Mouse (Mus musculus) layer of hippocampus, adult 18-20 months (tissue): ENCODE data around the gene Acot8. TPM values are rescaled to one million over a fixed set of nuclear protein-coding genes. Genes with fewer than 3 reads are reported as not detected.
A peak's percentile ranks its signal among the peaks of the same experiment; 100 is the strongest.

Source experiments
- DNase-seq, 2 experiments: peaks; one replicate each; pipeline ENCODE4 v3.0.0; 2022; ENCODE audit warnings: low spot score in 2 of 2
- total RNA-seq, 2 experiments: library from RNA; stranded (reverse); gene quantifications; 2 replicates each; pipeline ENCODE4 v1.2.3; 2021

Acot8 gene
- total RNA-seq, 2 experiments from 2014 or later: 25.6 to 27.0 TPM

- DNase-seq: no peak
These were observed 19.7 kb downstream of the Acot8 start for GRCm38 (mm10) chr2:164784869-164785420.

GRCm38 (mm10) chr2:164783926-164784581, 20.6 kb downstream of the Acot8 start:
- no peak for DNase-seq

DNA sequence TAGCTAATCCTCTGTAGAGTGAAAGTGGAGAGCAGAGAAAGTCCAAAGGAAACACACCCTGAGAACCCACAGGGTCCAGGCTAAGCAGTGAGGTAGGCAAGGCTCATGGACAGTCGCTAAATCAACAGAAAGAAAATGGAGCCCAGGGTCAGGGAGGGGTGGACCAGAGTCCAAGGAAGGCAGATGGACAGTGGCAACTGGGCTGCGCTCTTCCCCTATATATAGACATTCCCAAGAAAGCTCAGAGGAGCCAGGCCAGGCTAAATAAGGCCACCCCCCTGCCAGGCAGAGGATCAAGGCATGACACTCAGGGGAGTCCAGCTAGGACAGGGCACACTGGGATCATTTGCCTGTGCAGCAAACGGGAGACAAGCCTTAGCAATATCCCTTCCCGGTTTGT, 22.8 kb downstream of the Acot8 start:
- DNase-seq: no peak

DNA sequence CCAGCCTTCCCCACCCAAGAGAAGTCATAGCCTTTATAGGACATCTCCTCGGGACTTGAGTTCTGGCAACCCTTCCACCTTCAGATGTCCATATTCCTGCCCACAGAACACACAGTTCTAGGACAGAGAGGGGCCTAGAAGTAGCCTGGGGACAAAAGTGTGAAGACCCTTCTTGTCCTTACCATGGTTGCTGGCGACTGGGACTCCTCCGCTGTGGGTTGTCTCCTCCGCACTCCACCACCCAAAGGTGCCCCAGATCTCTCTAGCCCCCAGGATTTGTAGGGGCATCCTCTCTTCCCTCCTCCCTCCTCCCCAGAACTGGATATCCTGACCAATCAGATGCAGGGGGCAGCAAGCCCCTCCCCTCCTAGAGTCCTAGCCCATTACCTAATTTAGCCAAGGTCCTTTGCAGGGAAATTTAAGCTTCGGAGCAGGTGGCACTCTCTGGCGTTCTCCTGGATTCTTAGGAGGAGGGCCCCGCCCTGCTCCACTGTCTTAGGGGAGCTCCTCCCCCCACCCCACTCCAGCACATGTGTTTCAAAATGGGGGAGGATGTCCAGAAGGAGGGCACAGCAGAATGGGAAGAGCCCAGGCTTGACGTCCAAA, 25.1 kb downstream of the Acot8 start, which contains the start of gene Tnnc2:
Gene Tnnc2, minus strand, starts transcription at position 487 of the 606 bp plus-strand sequence.
- no peak for DNase-seq

- DNase-seq: no peak
These were observed 25.9 kb downstream of the Acot8 start for GRCm38 (mm10) chr2:164778809-164779208.

DNA sequence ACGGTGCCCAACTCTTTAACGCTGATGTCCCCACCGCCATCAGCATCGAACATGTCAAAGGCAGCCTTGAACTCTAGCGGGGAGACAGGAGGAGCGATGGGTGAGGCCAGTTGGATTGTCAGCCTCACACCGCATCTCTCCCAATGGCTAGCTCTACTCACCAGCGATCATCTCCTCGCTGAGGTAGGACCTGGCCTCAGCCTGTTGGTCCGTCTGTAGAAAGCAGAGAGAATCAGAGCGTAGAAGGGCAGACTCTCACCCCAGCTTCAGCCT, 26.7 kb downstream of the Acot8 start:
- no peak for DNase-seq

- no peak for DNase-seq
These were observed 27.3 kb downstream of the Acot8 start for GRCm38 (mm10) chr2:164777246-164778014.

- no peak for DNase-seq
These were observed 27.9 kb downstream of the Acot8 start for GRCm38 (mm10) chr2:164776801-164777200.

DNA sequence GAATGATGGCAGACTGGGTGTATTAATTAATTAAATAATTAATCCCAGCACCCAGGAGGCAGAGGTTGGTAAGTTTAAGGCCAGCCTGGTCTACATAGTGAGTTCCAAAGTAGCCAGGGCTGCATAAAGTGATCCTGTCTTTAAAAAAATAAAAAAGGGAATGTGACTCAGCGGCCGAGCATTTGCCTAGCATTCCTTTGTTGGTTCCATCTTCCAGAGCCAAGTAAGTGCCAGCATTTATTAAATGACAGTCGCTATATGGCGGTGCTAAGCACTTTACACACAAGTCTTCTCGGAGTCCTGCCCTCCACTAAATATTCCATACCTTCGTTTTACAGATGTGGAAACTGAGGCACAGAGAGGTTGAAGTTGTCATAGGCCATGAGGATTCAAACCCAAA, 28.6 kb downstream of the Acot8 start:
- DNase-seq: no peak

- no peak for DNase-seq
These were observed 30.7 kb downstream of the Acot8 start for GRCm38 (mm10) chr2:164773989-164774364.

- no peak for DNase-seq
These were observed 31.3 kb downstream of the Acot8 start for GRCm38 (mm10) chr2:164773229-164773988.

DNA sequence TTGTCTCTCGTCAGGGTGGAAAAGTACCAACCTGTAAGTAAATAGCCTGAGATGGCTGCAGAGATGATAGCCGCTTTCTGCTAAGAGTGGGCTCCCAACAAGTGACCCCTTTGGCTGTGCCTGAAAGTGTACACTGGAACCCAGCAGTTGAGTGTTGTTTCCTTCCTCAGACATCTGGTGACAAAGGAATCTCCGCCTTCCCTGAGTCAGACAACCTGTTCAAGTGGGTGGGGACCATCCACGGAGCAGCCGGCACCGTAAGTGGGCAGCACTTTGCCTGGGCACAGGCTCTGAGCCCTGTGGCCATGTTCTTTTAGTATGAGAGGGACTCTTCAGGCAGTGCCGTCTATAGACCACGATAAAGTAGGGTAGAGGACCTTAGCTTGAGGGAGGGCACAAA, 33.6 kb downstream of the Acot8 start:
- no peak for DNase-seq

GRCm38 (mm10) chr2:164770279-164770678, 34.4 kb downstream of the Acot8 start:
- DNase-seq: no peak

DNA sequence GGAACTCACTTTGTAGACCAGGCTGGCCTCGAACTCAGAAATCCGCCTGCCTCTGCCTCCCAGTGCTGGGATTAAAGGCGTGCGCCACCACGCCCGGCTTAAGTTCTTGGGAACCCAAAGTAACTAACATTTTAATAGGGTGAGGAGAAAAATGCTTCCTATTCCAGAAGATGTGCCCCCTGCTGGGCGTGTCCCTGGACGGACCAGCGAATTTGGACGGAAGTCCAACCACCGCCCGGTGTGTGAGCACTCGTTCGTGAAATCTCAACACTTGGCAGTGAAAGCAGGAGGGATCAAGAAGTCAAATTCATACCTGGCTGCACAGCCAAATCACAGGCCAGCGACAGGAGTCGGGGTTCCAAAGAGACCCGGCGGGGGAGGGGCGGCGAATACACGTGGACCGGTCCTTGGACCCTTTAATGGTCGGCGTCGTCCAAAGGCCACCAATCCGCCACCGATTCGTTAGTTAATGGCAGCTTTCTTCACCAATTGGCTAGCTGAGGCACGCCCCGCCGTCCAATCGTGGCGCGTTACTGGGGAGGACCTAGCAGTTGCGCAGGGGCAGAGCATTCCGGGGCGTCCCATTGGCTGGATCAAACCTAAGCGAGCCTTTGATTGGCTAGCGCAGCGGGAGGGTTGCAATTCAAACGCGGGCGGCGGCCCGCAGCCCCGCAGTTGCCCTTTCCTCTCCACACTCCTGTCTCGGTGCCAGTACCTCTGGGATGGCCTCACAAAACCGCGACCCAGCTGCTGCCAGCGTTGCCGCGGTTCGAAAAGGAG, 35.2 kb downstream of the Acot8 start, which contains the start of gene Ube2c:
Gene Ube2c, plus strand, starts transcription at position 641 of the 780 bp plus-strand sequence.
- peak; percentile 98 to 99 for DNase-seq

DNA sequence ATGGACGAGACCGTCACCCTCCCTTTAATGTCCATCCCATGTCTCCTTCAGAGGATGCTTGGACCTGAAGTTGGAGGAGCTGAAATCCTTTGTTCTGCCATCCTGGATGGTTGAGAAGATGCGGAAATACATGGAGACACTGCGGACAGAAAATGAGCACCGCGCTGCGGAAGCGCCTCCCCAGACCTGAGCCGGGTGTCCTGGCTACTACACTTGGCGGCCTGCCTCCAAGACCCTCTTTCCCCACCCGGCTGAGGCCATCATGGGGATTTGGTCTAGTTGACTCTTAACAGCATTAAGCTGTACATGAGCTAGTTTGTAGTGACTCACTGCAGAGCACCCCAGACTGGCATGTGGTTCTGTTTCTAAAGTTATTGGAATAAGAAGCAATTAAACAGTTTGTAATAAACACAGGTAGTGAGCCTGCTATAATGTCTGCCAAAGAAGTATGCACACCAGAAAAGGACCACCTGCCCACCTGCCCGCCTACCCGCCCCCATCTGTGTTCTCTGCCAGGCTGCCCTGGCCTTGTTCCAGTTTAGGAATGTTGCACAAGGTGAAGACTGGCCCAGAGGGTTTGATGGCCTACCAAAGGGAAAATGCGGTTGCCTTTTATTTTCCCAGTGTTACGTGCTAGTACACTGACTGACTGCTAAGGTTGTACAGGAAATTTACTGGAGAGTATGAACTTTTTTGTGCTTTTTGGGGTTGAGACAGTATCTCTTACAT, 36.7 kb downstream of the Acot8 start:
- DNase-seq: no peak

GRCm38 (mm10) chr2:164765841-164766240, 38.8 kb downstream of the Acot8 start:
- DNase-seq: peak in 1 of 2 experiments; percentile 53

DNA sequence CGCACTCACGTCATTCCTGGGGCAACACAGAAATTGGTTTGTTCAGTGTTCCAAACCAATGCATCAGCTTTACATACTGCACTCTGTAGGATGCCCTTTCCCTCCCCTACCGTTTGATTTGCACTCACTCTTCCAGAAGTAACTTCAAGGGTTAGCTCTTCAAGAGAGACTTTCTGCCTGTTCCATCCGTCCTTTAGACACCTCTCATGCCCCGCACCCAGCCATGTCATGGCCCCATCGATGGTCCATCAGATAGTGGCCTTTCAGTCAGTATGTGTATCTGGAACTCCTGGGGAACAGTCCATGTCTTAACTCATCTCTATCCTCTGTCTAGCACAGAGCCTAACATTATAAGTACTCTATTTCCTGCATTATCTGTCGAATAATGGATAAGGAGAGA, 42.1 kb downstream of the Acot8 start:
- no peak for DNase-seq

DNA sequence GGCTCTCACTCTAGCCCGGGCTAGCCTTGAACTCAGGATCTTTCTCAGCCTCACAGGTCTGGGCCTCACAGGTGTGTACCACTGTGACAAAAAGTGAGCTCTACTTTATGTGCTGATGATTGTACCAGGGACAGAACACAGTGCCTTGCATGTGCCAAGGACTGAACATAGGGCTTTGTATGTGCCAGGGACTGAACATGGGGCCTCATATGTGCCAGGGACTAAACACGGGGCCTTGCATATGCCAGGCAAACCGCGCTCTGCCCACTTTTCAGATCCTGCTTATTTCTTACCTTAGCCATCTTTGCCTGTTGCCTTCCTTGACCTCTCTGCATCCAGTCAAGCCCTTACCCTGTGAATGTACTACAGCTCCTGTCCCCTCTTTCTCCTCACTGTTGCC, 42.7 kb downstream of the Acot8 start:
- DNase-seq: no peak

- DNase-seq: peak in 1 of 2 experiments; percentile 30
These were observed 43.2 kb downstream of the Acot8 start for GRCm38 (mm10) chr2:164761502-164761901.
